Mouse (Mus musculus): Measurements from ENCODE around the gene Sipa1l3. TPM values are rescaled to one million over a fixed set of nuclear protein-coding genes. Genes with fewer than 3 reads are reported as not detected.

Gene Sipa1l3
- polyA plus RNA-seq, 2 experiments = 16.2 to 39.0 TPM

DNA sequence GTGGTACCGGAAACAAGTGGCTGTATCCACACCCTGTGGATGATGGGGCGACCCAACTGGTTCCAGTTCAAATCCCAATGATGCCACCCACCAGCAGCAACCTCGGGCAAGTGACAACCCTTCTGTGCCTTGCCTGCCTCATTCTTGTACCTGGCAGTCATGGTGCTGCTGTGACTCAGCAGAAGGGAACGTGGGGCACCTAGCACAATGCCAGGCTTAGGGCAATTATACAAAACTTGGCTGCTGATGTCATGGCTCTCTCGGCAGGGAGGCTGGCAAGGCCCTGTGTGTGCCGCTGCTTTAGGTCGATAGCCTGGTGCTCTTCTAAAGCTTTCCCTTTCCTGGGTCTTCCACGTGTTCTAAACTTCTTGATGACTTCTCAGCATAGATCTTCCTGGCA, 166.2 kb downstream of the Sipa1l3 start:
- TF ChIP-seq POLR2A (IDR thresholded peaks at IDR 0.05; ENCODE audit: borderline replicate concordance, extremely low read depth, insufficient read depth, insufficient read length) = no peak
- no peak for ATAC-seq (ENCODE audit: low FRiP score, low read depth)
- H3K4me1 ChIP-seq (ENCODE audit: control insufficient read depth, insufficient read depth, low read length) = no peaks in the 10 kb centered on the region

DNA sequence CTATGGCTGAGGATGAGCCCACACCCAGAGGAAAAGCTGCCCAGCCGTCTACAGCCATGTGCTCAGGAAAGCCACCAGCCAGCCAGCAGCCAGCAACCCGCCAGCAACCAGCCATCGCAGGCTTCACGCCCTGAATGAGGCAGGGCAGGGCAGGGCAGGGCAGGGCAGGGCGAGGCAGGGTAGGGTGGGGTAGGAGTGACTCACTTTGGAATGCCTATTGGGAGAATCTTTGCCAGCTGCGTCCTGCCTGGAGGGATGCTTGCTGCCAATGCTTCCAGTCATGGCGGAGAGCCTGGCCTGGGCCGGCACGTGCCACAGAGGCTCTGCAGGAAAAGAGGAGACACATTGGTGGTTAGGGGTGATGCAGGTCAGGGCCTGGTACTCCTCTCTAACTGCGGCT, 168.0 kb downstream of the Sipa1l3 start:
- Histone ChIP-seq H3K9me3 (ENCODE audit: control insufficient read depth, low read length) (no peaks in the 10 kb centered on the region), H3K36me3 (ENCODE audit: control insufficient read depth, insufficient read depth, low read length) (peaks cover 46% of the 10 kb centered on the region), H3K4me3 (replicated peaks; ENCODE audit: low read length) (no peak overlapping the region), H3K4me2 (replicated peaks; ENCODE audit: low read depth, low read length, severe bottlenecking) (no peak overlapping the region), H3K27ac (replicated peaks; ENCODE audit: low read depth, low read length) (no peak overlapping the region), H3K4me1 (ENCODE audit: control insufficient read depth, insufficient read depth, low read length) (no peaks in the 10 kb centered on the region), H3K27me3 (ENCODE audit: control insufficient read depth, insufficient read depth, low read length) (no peaks in the 10 kb centered on the region), H3K9ac (ENCODE audit: low read depth, low read length, severe bottlenecking) (no peak overlapping the region)
- WGBS = 80% methylated on average over 10 of the region's 10 CpGs
- no peak for TF ChIP-seq POLR2A (IDR thresholded peaks at IDR 0.05; ENCODE audit: borderline replicate concordance, extremely low read depth, insufficient read depth, insufficient read length)
- DNase-seq (ENCODE audit: low spot score) (no peak), ATAC-seq (ENCODE audit: low FRiP score, low read depth) (no peak)

More for the DNA sequence above, 166.2 kb downstream of the Sipa1l3 start:
- Histone ChIP-seq H3K36me3 (ENCODE audit: control insufficient read depth, insufficient read depth, low read length) (peaks cover 47% of the 10 kb centered on the region), H3K9me3 (ENCODE audit: control insufficient read depth, low read length) (no peaks in the 10 kb centered on the region), H3K4me3 (replicated peaks; ENCODE audit: low read length) (no peak overlapping the region), H3K4me2 (replicated peaks; ENCODE audit: low read depth, low read length, severe bottlenecking) (no peak overlapping the region), H3K27ac (replicated peaks; ENCODE audit: low read depth, low read length) (no peak overlapping the region), H3K27me3 (ENCODE audit: control insufficient read depth, insufficient read depth, low read length) (no peaks in the 10 kb centered on the region), H3K9ac (ENCODE audit: low read depth, low read length, severe bottlenecking) (no peak overlapping the region)
- no peak for DNase-seq (ENCODE audit: low spot score)
- 89% methylated on average over 8 of the region's 8 CpGs for WGBS

DNA sequence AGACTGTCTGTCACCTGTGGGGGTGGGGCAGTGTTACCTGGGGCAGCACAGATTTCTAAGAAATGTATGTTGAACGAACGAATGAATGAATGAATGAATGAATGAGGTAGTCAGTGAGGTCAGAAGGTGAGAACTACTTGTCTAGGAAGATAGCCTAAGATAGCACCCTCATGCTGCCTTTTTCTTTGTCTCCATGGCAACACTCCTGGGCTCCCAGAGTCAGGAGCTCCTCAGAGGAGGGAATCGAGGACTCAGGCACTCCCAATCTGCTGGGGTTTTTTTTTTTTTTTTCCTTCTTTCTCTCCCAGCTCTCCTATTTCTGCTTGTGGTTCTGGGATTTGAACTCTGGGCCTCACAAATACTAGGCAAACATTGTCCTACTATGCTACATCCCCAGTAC, 172.2 kb downstream of the Sipa1l3 start:
- H3K9ac ChIP-seq (ENCODE audit: low read depth, low read length, severe bottlenecking) = no peak overlapping the region
- DNase-seq (ENCODE audit: low spot score) (no peak), ATAC-seq (ENCODE audit: low FRiP score, low read depth) (no peak)
- H3K27ac ChIP-seq (replicated peaks; ENCODE audit: low read depth, low read length) = no peak overlapping the region
- H3K9me3 ChIP-seq (ENCODE audit: control insufficient read depth, low read length) = no peaks in the 10 kb centered on the region
- 65% methylated on average over 3 of the region's 3 CpGs for WGBS
- H3K4me2 ChIP-seq (replicated peaks; ENCODE audit: low read depth, low read length, severe bottlenecking) = no peak overlapping the region
- H3K4me1 ChIP-seq (ENCODE audit: control insufficient read depth, insufficient read depth, low read length) = 0 out of 2 replicates have a peak, but pooled peaks cover 4% of the 10 kb centered on the region
- H3K4me3 ChIP-seq (replicated peaks; ENCODE audit: low read length) = no peak overlapping the region
- no peaks in the 10 kb centered on the region for H3K27me3 ChIP-seq (ENCODE audit: control insufficient read depth, insufficient read depth, low read length)
- no peak for TF ChIP-seq POLR2A (IDR thresholded peaks at IDR 0.05; ENCODE audit: borderline replicate concordance, extremely low read depth, insufficient read depth, insufficient read length)
- peaks cover 43% of the 10 kb centered on the region for H3K36me3 ChIP-seq (ENCODE audit: control insufficient read depth, insufficient read depth, low read length)

DNA sequence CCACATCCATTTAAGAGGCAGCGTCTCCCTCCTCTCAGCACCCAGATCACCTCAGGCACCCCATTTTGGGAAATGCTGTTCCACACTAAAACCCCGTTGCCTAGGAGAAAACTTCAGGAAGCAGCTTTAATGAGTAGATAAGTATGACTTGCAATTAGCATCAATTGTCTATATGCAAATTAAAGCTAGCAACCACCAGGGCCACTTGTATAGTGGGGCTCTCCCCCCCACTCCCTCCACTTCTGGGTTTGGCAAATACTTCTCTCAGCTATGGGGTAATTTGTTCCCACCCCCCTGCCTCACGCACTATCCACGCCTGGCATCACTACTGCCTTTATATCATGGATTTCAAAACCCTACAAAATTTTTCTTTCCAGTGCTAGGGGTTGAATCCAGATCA, 172.9 kb downstream of the Sipa1l3 start:
- Histone ChIP-seq H3K9me3 (ENCODE audit: control insufficient read depth, low read length) (no peaks in the 10 kb centered on the region), H3K36me3 (ENCODE audit: control insufficient read depth, insufficient read depth, low read length) (peaks cover 36% of the 10 kb centered on the region), H3K27ac (replicated peaks; ENCODE audit: low read depth, low read length) (no peak overlapping the region), H3K9ac (ENCODE audit: low read depth, low read length, severe bottlenecking) (no peak overlapping the region), H3K27me3 (ENCODE audit: control insufficient read depth, insufficient read depth, low read length) (no peaks in the 10 kb centered on the region), H3K4me1 (ENCODE audit: control insufficient read depth, insufficient read depth, low read length) (0 out of 2 replicates have a peak, but pooled peaks cover 4% of the 10 kb centered on the region), H3K4me3 (replicated peaks; ENCODE audit: low read length) (no peak overlapping the region), H3K4me2 (replicated peaks; ENCODE audit: low read depth, low read length, severe bottlenecking) (no peak overlapping the region)
- DNase-seq (ENCODE audit: low spot score) (no peak), ATAC-seq (ENCODE audit: low FRiP score, low read depth) (no peak)
- no peak for TF ChIP-seq POLR2A (IDR thresholded peaks at IDR 0.05; ENCODE audit: borderline replicate concordance, extremely low read depth, insufficient read depth, insufficient read length)
- 85% methylated on average over 4 of the region's 4 CpGs for WGBS

- no peak overlapping the region for H3K27ac ChIP-seq (replicated peaks; ENCODE audit: low read depth, low read length)
- 90% methylated on average over 7 of the region's 7 CpGs for WGBS
- H3K9me3 ChIP-seq (ENCODE audit: control insufficient read depth, low read length) = no peaks in the 10 kb centered on the region
- peaks cover 20% of the 10 kb centered on the region for H3K36me3 ChIP-seq (ENCODE audit: control insufficient read depth, insufficient read depth, low read length)
- H3K4me3 ChIP-seq (replicated peaks; ENCODE audit: low read length) = no peak overlapping the region
- TF ChIP-seq POLR2A (IDR thresholded peaks at IDR 0.05; ENCODE audit: borderline replicate concordance, extremely low read depth, insufficient read depth, insufficient read length) = no peak
- no peaks in the 10 kb centered on the region for H3K27me3 ChIP-seq (ENCODE audit: control insufficient read depth, insufficient read depth, low read length)
- 0 out of 2 replicates have a peak, but pooled peaks cover 4% of the 10 kb centered on the region for H3K4me1 ChIP-seq (ENCODE audit: control insufficient read depth, insufficient read depth, low read length)
- DNase-seq (ENCODE audit: low spot score) (no peak), ATAC-seq (ENCODE audit: low FRiP score, low read depth) (no peak)
- no peak overlapping the region for H3K4me2 ChIP-seq (replicated peaks; ENCODE audit: low read depth, low read length, severe bottlenecking)
- no peak overlapping the region for H3K9ac ChIP-seq (ENCODE audit: low read depth, low read length, severe bottlenecking)
These were observed 174.7 kb downstream of the Sipa1l3 start for GRCm38 (mm10) chr7:29343746-29344145.

Measured in limb, embryonic 14.5 days (tissue).